ENCODE assay signal across 10 mouse cellular contexts in the genomic region with DNA sequence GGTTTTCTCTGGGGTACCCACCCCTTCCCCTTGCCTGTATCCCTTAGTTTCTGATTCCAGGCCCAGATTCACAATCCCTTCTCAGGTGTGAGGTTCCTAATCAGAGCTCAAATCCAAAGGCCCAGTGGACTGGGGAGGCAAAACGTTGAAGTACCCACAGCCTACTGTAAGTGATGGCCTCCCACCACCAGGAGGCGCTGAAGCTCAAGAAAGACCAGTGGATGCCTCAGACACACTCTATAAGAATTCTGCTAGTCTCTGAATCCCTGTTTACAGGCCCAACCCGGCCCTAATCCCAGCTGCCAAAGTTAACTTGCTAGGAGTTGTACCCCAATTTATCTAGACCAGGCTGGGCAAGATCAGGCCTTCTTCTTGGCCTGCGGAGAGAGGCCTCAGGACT. TPM values are rescaled to one million over a fixed set of nuclear protein-coding genes. Genes with fewer than 3 reads are reported as not detected.
DNase-seq lines count a peak whose midpoint lies in the region; ATAC-seq and TF ChIP-seq lines count a peak whose summit lies in the region.
"Had no signal": no experiment of that assay in that cellular context is flagged by ENCODE, and none has a peak within 500 bp of the region (broad histone marks: within the 10 kb centered on the region; RNA-seq: fewer than 3 reads in every experiment).

No protein-coding gene starts in this region.

- no peaks in the 10 kb centered on the region for H3K4me1 ChIP-seq in kidney, adult 2 months (ENCODE audit: control insufficient read depth, insufficient read depth, low read length)
- H3K4me1 ChIP-seq in kidney, embryonic 14.5 days (ENCODE audit: control insufficient read depth, insufficient read depth, low read length), result peaks cover 18% of the 10 kb centered on the region; the same call in 1 of the 2 replicates
- H3K4me1 ChIP-seq in forebrain, embryonic 15.5 days, result peaks cover 23% of the 10 kb centered on the region
- H3K4me1 ChIP-seq in intestine, embryonic 15.5 days (replicated peaks), result peaks cover 7% of the 10 kb centered on the region
- peaks cover 12% of the 10 kb centered on the region for H3K4me1 ChIP-seq in limb, embryonic 12.5 days (replicated peaks)
- peaks cover 3% of the 10 kb centered on the region; the same call in 1 of the 2 replicates for H3K4me1 ChIP-seq in neural tube, embryonic 11.5 days (ENCODE audit: control insufficient read depth, insufficient read depth, low read length)

- no peak for TF ChIP-seq POLR2A in kidney, adult 2 months (IDR thresholded peaks at IDR 0.05; ENCODE audit: low read depth, low read length)

- no peak overlapping the region for H3K4me3 ChIP-seq in kidney, adult 2 months (ENCODE audit: insufficient read depth, low read depth, low read length)
- H3K4me3 ChIP-seq in kidney, embryonic 14.5 days (ENCODE audit: low read length), result no peak overlapping the region
- H3K4me3 ChIP-seq in forebrain, embryonic 15.5 days, result no peak overlapping the region
- no peak overlapping the region for H3K4me3 ChIP-seq in intestine, embryonic 15.5 days (replicated peaks)
- no peak overlapping the region for H3K4me3 ChIP-seq in limb, embryonic 12.5 days (replicated peaks)
- no peak overlapping the region for H3K4me3 ChIP-seq in neural tube, embryonic 11.5 days (ENCODE audit: low read depth, low read length)
- H3K4me3 ChIP-seq: embryonic facial prominence, embryonic 12.5 days; neural tube, embryonic 13.5 days had no signal

- H3K9me3 ChIP-seq in kidney, embryonic 14.5 days (ENCODE audit: control insufficient read depth, low read length), result no peaks in the 10 kb centered on the region
- H3K9me3 ChIP-seq in forebrain, embryonic 15.5 days, result no peaks in the 10 kb centered on the region
- no peaks in the 10 kb centered on the region for H3K9me3 ChIP-seq in intestine, embryonic 15.5 days
- H3K9me3 ChIP-seq in limb, embryonic 12.5 days, result no peaks in the 10 kb centered on the region
- no peaks in the 10 kb centered on the region for H3K9me3 ChIP-seq in neural tube, embryonic 11.5 days (ENCODE audit: control insufficient read depth, low read length)
- H3K9me3 ChIP-seq: embryonic facial prominence, embryonic 12.5 days; neural tube, embryonic 13.5 days had no signal

- H3K9ac ChIP-seq in kidney, embryonic 14.5 days (ENCODE audit: low read depth, low read length), result no peak overlapping the region
- no peak overlapping the region for H3K9ac ChIP-seq in forebrain, embryonic 15.5 days (replicated peaks)
- no peak overlapping the region for H3K9ac ChIP-seq in intestine, embryonic 15.5 days
- no peak overlapping the region for H3K9ac ChIP-seq in limb, embryonic 12.5 days (replicated peaks)
- H3K9ac ChIP-seq in neural tube, embryonic 11.5 days (ENCODE audit: low read length), result no peak overlapping the region
- H3K9ac ChIP-seq: embryonic facial prominence, embryonic 12.5 days; neural tube, embryonic 13.5 days had no signal

- no peaks in the 10 kb centered on the region for H3K27me3 ChIP-seq in kidney, adult 2 months (replicated peaks; ENCODE audit: control insufficient read depth, insufficient read depth, low read length)
- no peaks in the 10 kb centered on the region for H3K27me3 ChIP-seq in kidney, embryonic 14.5 days (ENCODE audit: control insufficient read depth, insufficient read depth, low read length)
- no peaks in the 10 kb centered on the region for H3K27me3 ChIP-seq in forebrain, embryonic 15.5 days
- H3K27me3 ChIP-seq in intestine, embryonic 15.5 days (replicated peaks), result no peaks in the 10 kb centered on the region
- H3K27me3 ChIP-seq in limb, embryonic 12.5 days, result no peaks in the 10 kb centered on the region
- H3K27me3 ChIP-seq in neural tube, embryonic 11.5 days (ENCODE audit: control insufficient read depth, insufficient read depth, low read length), result no peaks in the 10 kb centered on the region
- H3K27me3 ChIP-seq: neural tube, embryonic 13.5 days had no signal

- H3K27ac ChIP-seq in kidney, adult 2 months (ENCODE audit: insufficient read depth, low read depth, low read length), result no peak overlapping the region
- no peak overlapping the region for H3K27ac ChIP-seq in kidney, embryonic 14.5 days (ENCODE audit: low read depth, low read length)
- 0 out of 2 replicates have a peak overlapping the region, but pooled peaks have one; percentile 1 for H3K27ac ChIP-seq in forebrain, embryonic 15.5 days (replicated peaks)
- H3K27ac ChIP-seq in intestine, embryonic 15.5 days, result no peak overlapping the region
- 0 out of 2 replicates have a peak overlapping the region, but pooled peaks have one; percentile 17 for H3K27ac ChIP-seq in limb, embryonic 12.5 days
- H3K27ac ChIP-seq in neural tube, embryonic 11.5 days (ENCODE audit: low read depth, low read length), result no peak overlapping the region
- H3K27ac ChIP-seq: embryonic facial prominence, embryonic 12.5 days; neural tube, embryonic 13.5 days had no signal

- H3K4me2 ChIP-seq in kidney, embryonic 14.5 days (replicated peaks; ENCODE audit: low read depth, low read length), result no peak overlapping the region
- H3K4me2 ChIP-seq in forebrain, embryonic 15.5 days (replicated peaks), result no peak overlapping the region
- no peak overlapping the region for H3K4me2 ChIP-seq in intestine, embryonic 15.5 days (replicated peaks)
- H3K4me2 ChIP-seq in limb, embryonic 12.5 days, result no peak overlapping the region
- H3K4me2 ChIP-seq in neural tube, embryonic 11.5 days (ENCODE audit: low read depth), result no peak overlapping the region
- H3K4me2 ChIP-seq: embryonic facial prominence, embryonic 12.5 days; neural tube, embryonic 13.5 days had no signal

- WGBS in kidney, adult 2 months, result 32% methylated on average over 4 of the region's 4 CpGs
- 39% methylated on average over 4 of the region's 4 CpGs for WGBS in kidney, embryonic 14.5 days
- WGBS in forebrain, embryonic 15.5 days, result 25% methylated on average over 4 of the region's 4 CpGs
- WGBS in intestine, embryonic 15.5 days, result 30% methylated on average over 4 of the region's 4 CpGs
- 29% methylated on average over 4 of the region's 4 CpGs for WGBS in limb, embryonic 12.5 days
- WGBS in neural tube, embryonic 11.5 days, result 39% methylated on average over 4 of the region's 4 CpGs

- no peak for ATAC-seq in kidney, embryonic 14.5 days (ENCODE audit: low FRiP score, low TSS enrichment)
- ATAC-seq in cerebellum, adult (ENCODE audit: insufficient number of reproducible peaks, low FRiP score, low TSS enrichment), result peak; percentile 50; the same call in 1 of the 2 replicates
- ATAC-seq in forebrain, embryonic 15.5 days (replicated peaks), result peak; percentile 49; the same call in 1 of the 2 replicates
- 0 out of 2 replicates have a peak, but pooled peaks have one; percentile 62 for ATAC-seq in intestine, embryonic 15.5 days
- no peak for ATAC-seq in limb, embryonic 12.5 days (ENCODE audit: insufficient number of reproducible peaks, insufficient read depth, low FRiP score, low TSS enrichment, low read depth)
- ATAC-seq in neural tube, embryonic 11.5 days (ENCODE audit: insufficient read depth, low FRiP score, low TSS enrichment), result 0 out of 2 replicates have a peak, but pooled peaks have one; percentile 48

- DNase-seq in kidney, adult 2 months, result peak; percentile 70
- DNase-seq in neural tube, embryonic 11.5 days (ENCODE audit: low spot score), result peak; percentile 77
- peak; percentile 93 for DNase-seq in testis, postnatal 10 days (ENCODE audit: low spot score)

- H3K36me3 ChIP-seq in kidney, adult 2 months (ENCODE audit: control insufficient read depth, insufficient read depth, low read length), result no peaks in the 10 kb centered on the region
- no peaks in the 10 kb centered on the region for H3K36me3 ChIP-seq in kidney, embryonic 14.5 days (ENCODE audit: control insufficient read depth, insufficient read depth, low read length)
- H3K36me3 ChIP-seq in forebrain, embryonic 15.5 days, result no peaks in the 10 kb centered on the region
- H3K36me3 ChIP-seq in intestine, embryonic 15.5 days, result no peaks in the 10 kb centered on the region
- H3K36me3 ChIP-seq in limb, embryonic 12.5 days, result no peaks in the 10 kb centered on the region
- H3K36me3 ChIP-seq in neural tube, embryonic 11.5 days (ENCODE audit: control insufficient read depth, insufficient read depth, low read length), result no peaks in the 10 kb centered on the region
- H3K36me3 ChIP-seq: embryonic facial prominence, embryonic 12.5 days; neural tube, embryonic 13.5 days had no signal

- TF ChIP-seq CTCF in kidney, adult 2 months (conservative IDR thresholded peaks at IDR 0.05; ENCODE audit: insufficient read depth, insufficient read length, low read depth, low read length), result peak; percentile 90

RNA-seq across cellular contexts. Expression of a gene that starts 48.2 kb away (rescaled TPM):
- 0.29 and 0.48 TPM in 2 replicates for polyA plus RNA-seq in kidney, adult 2 months (2012; rRNA removed)
- polyA plus RNA-seq in kidney, embryonic 14.5 days (2014; fragmentation: Nextera tagmentation; extraction: Ambion mirVana), result 0.43 TPM in 1 of 2 replicates, not detected in the other
- polyA plus RNA-seq in forebrain, embryonic 15.5 days (2015; fragmentation: Nextera tagmentation; extraction: Ambion mirVana), result not detected in 2 replicates
- polyA plus RNA-seq in intestine, embryonic 15.5 days (2015; fragmentation: Nextera tagmentation; extraction: Ambion mirVana), result 0.15 and 0.18 TPM in 2 replicates
- not detected in 2 replicates for polyA plus RNA-seq in limb, embryonic 12.5 days (2016; fragmentation: Nextera tagmentation; extraction: Ambion mirVana)
- polyA plus RNA-seq in neural tube, embryonic 11.5 days (2014; fragmentation: Nextera tagmentation; extraction: Ambion mirVana), result 0.08 and 0.62 TPM in 2 replicates
- polyA plus RNA-seq: neural tube, embryonic 13.5 days had no signal

RNA-seq across cellular contexts. Expression of a gene that starts 55.1 kb away (rescaled TPM):
- 176 and 280 TPM in 2 replicates for polyA plus RNA-seq in kidney, adult 2 months (2012; rRNA removed)
- 414 and 584 TPM in 2 replicates for polyA plus RNA-seq in kidney, embryonic 14.5 days (2014; fragmentation: Nextera tagmentation; extraction: Ambion mirVana)
- 534 and 569 TPM in 2 replicates for polyA plus RNA-seq in forebrain, embryonic 15.5 days (2015; fragmentation: Nextera tagmentation; extraction: Ambion mirVana)
- 364 and 407 TPM in 2 replicates for polyA plus RNA-seq in intestine, embryonic 15.5 days (2015; fragmentation: Nextera tagmentation; extraction: Ambion mirVana)
- 362 and 363 TPM in 2 replicates for polyA plus RNA-seq in limb, embryonic 12.5 days (2016; fragmentation: Nextera tagmentation; extraction: Ambion mirVana)
- 408 and 434 TPM in 2 replicates for polyA plus RNA-seq in neural tube, embryonic 11.5 days (2014; fragmentation: Nextera tagmentation; extraction: Ambion mirVana)

Comparison
In these comparisons a context has a peak if more than half of its experiments do, and no peak if none do; other contexts are left out.
1. H3K27ac ChIP-seq: peak in forebrain, embryonic 15.5 days (single experiment) and limb, embryonic 12.5 days (single experiment); none in kidney, adult 2 months (single experiment), kidney, embryonic 14.5 days (single experiment), intestine, embryonic 15.5 days (single experiment) and neural tube, embryonic 11.5 days (single experiment).
2. ATAC-seq: peak in cerebellum, adult (single experiment), forebrain, embryonic 15.5 days (single experiment), intestine, embryonic 15.5 days (single experiment) and neural tube, embryonic 11.5 days (single experiment); none in kidney, embryonic 14.5 days (single experiment) and limb, embryonic 12.5 days (single experiment).
3. Peak in every context shown above with its lines, with median percentiles within 50 percentile points of each other: DNase-seq.